Mouse (Mus musculus) olfactory bulb, adult 2 months (tissue): ENCODE results near the gene Fryl. TPM values are rescaled to one million over a fixed set of nuclear protein-coding genes. Genes with fewer than 3 reads are reported as not detected.

ENCODE experiments used
- H3K27ac ChIP-seq: fragments of 200-500 bp; 2 replicates; pipeline ENCODE4 v1.5.1; 2012; ENCODE audit warnings: low read depth, low read length; ENCODE audit not compliant: insufficient read depth
- H3K4me1 ChIP-seq: fragments of 200-500 bp; 2 replicates; pipeline ENCODE4 v1.6.1; 2012; ENCODE audit warnings: low read length; ENCODE audit not compliant: control insufficient read depth, insufficient read depth
- H3K4me3 ChIP-seq: fragments of 200-500 bp; 2 replicates; pipeline ENCODE4 v1.5.1; 2012; ENCODE audit warnings: mild to moderate bottlenecking, low read depth, low read length, moderate library complexity; ENCODE audit not compliant: insufficient read depth
- CTCF ChIP-seq: fragments of 200-500 bp; IDR thresholded peaks from 2 replicates; pipeline ENCODE4 v1.5.1; 2012; ENCODE audit warnings: low read depth, mild to moderate bottlenecking, low read length, moderate library complexity; ENCODE audit not compliant: insufficient read depth
- POLR2A ChIP-seq: fragments of 200-500 bp; IDR thresholded peaks from 2 replicates; pipeline ENCODE4 v1.6.1; 2012; ENCODE audit warnings: mild to moderate bottlenecking, low read depth, low read length, moderate library complexity; ENCODE audit not compliant: insufficient read depth
- WGBS: fragments of 180-500 bp; shearing (Covaris S2); methylation state at CpG from one replicate; pipeline ENCODE4 v1.1.7; 2018; 5-methylcytosine and 5-hydroxymethylcytosine counted together
- polyA plus RNA-seq: library from polyadenylated mRNA; stranded (reverse); fragments of >200 nt; gene quantifications from 2 replicates; pipeline ENCODE4 v1.2.4, GENCODE M21; 2012; ENCODE audit warnings: low replicate concordance; ENCODE audit not compliant: missing spikeins, insufficient read depth, insufficient read length

Fryl gene
- 294 TPM in 1 of 2 replicates, not detected in the other for polyA plus RNA-seq

DNA sequence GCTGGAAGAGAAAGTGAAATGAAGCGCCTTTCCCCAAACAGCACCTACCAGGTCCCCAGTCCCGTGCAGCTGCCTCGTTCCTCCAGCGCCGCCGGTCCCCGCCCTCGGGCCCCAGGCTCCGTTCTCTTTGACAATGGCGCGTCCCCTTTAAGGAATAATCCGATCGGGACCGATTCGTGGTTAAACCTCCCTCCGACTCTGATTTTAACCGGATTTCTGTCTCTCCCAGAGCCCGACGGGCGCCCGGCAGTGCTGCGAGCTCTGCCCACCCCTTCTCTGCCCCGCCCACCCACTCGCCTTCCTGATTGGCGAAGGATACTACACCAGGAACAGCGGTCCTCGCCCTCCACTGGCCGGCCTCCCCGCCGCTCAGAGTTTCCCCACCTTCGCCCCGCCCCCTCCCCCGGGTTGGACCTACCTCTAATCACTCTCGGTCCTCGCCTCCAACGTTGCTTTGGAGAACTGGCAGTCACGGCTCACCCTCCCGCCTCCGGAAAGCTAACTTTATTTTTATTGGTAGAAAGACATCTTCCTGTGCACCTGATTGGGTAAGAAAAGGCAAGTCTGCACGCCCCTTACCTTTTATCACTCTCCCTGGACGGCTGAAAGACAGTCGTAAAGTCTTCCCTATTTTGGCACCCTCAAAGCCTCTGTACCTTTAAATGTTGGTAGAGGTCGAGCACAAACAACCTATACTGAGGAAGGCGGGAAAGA, at the start of gene Fryl:
TSS of gene Fryl (minus strand) at position 268 of the 714 bp plus-strand sequence.
- TF ChIP-seq CTCF: no peak
- TF ChIP-seq POLR2A: peak; percentile 55
- peak within 1 kb of the TSS; percentile 75 for H3K27ac ChIP-seq
- under 1% methylated on average over 44 of the region's 44 CpGs for WGBS
- H3K4me1 ChIP-seq: peaks cover 2% of the 10 kb centered on the region
- H3K4me3 ChIP-seq: peak within 1 kb of the TSS; percentile 94

- 68% methylated on average over 12 of the region's 12 CpGs for WGBS
- TF ChIP-seq POLR2A (no peak), CTCF (no peak)
Observed at GRCm38 (mm10) chr5:73304507-73304906, 48.1 kb upstream of the Fryl start.

DNA sequence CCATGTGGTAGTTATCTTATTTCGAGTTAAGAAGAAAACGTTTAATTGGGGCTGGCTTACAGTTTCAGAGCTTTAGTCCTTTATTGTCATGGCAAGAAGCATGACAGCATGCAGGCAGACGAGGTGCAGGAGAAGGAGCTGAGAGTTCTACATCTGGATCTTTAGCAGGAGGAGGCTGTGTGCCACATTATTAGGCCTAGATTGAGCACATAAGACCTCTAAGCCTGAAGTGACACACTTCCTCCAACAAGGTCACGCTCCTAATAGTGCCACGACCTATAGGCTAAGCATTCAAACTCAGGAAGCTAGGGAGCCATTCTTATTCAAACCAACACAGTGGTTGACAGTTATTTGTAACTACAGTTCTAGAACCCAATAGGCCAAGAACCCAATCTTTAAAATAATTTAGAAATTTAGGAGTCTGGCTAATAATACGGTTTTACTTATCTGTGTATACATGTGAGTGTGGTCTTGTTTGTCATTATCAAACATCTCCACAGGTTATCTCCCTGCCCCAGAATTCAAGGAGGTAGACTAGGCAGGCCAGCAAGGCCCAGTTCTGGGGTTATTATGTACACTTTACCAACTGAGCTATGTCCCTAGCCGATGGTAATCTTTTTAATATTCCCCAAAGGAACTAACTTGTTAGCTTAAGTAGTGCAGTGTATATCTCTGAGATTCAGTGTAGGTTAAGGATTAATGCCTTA, 45.3 kb upstream of the Fryl start:
- Histone ChIP-seq H3K4me3 (no peak overlapping the region), H3K4me1 (no peaks in the 10 kb centered on the region), H3K27ac (no peak overlapping the region)
- no peak for TF ChIP-seq CTCF
- TF ChIP-seq POLR2A: no peak
- WGBS: 85% methylated on average over 7 of the region's 7 CpGs

More at GRCm38 (mm10) chr5:73304507-73304906, 48.1 kb upstream of the Fryl start:
- Histone ChIP-seq H3K4me3 (no peak overlapping the region), H3K4me1 (no peaks in the 10 kb centered on the region), H3K27ac (no peak overlapping the region)

DNA sequence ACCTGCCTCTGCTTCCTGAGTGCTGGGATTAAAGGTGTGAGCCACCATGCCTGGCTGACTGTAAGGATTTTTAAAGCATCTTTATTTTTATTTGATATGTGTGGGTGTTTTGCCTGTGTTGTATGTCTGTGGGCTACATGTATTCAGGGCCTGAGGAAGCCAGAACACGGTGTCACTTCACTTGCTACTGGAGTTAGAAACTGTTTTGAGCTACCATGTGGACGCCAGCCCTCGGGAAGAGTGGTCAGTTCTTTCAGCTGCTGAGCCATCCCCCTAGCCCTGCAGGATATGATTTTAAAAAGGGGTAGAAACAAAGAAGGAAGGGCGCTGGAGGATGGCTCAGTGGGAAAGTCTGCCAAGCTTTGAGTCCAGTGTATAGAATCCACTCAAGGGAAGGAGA, 39.5 kb upstream of the Fryl start:
- Histone ChIP-seq H3K27ac (no peak overlapping the region), H3K4me3 (no peak overlapping the region), H3K4me1 (peaks cover 7% of the 10 kb centered on the region)
- TF ChIP-seq CTCF (no peak), POLR2A (no peak)
- WGBS: 63% methylated on average over 4 of the region's 4 CpGs

DNA sequence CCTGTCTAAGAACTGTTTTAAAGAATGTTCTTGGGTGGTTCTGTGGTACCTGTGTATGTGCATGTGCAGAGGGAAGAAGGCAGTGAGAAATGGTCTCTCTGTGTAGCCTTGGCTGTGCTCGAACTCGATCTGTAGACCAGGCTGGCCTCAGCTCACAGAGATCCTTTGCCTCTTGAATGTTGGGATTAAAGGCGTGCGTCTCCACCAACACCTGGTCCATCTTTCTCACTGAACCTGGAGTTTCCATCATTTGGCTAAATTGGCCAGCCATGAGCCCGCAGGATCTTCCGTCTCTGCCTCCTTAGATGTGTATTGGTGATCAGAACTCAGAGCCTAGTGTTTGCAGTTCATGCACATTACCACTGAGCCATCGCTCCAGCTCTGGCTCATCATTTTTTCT, 38.6 kb upstream of the Fryl start:
- TF ChIP-seq POLR2A (no peak), CTCF (no peak)
- Histone ChIP-seq H3K4me1 (peaks cover 7% of the 10 kb centered on the region), H3K27ac (no peak overlapping the region), H3K4me3 (no peak overlapping the region)
- WGBS: 95% methylated on average over 7 of the region's 7 CpGs

GRCm38 (mm10) chr5:73293458-73293827, 37.0 kb upstream of the Fryl start:
- Histone ChIP-seq H3K4me3 (no peak overlapping the region), H3K4me1 (peaks cover 7% of the 10 kb centered on the region), H3K27ac (no peak overlapping the region)
- 4% methylated on average over 8 of the region's 8 CpGs for WGBS
- TF ChIP-seq CTCF: no peak
- no peak for TF ChIP-seq POLR2A

GRCm38 (mm10) chr5:73292502-73293457, 36.4 kb upstream of the Fryl start, which contains the start of gene Ociad1:
TSS of gene Ociad1 (plus strand) at chr5:73292784.
- H3K4me1 ChIP-seq: peaks cover 7% of the 10 kb centered on the region
- under 1% methylated on average over 58 of the region's 58 CpGs for WGBS
- TF ChIP-seq POLR2A (peak; percentile 89), CTCF (0 out of 2 replicates have a peak, but pooled peaks have one; percentile 25)
- peak within 1 kb of the TSS; percentile 95 for H3K4me3 ChIP-seq
- peak within 1 kb of the TSS; percentile 79 for H3K27ac ChIP-seq

DNA sequence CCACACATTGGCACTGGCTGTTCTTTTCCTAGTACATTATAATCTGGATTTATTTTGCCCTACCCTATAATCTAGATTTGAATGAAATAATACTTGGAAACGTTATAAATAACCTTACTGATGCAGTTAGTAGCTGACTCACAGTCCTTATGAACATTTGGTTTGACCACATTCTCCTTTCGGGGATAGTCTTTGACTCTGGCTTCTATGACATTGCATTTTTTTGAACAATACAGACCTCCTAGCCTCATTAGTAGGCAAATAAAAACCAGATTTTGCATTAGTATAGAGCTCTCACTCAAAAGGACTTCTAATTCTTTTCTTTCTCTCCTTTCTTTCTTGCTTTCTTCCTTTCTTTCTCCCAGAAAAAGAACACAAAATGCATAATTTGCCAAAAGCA, 33.5 kb upstream of the Fryl start:
- TF ChIP-seq POLR2A (no peak), CTCF (no peak)
- Histone ChIP-seq H3K27ac (no peak overlapping the region), H3K4me3 (no peak overlapping the region), H3K4me1 (peaks cover under 1% of the 10 kb centered on the region)
- 34% methylated on average over 2 of the region's 2 CpGs for WGBS
